Mouse (Mus musculus): Measurements from ENCODE around the gene Guca2a. TPM values are rescaled to one million over a fixed set of nuclear protein-coding genes. Genes with fewer than 3 reads are reported as not detected.

Gene Guca2a
- polyA plus RNA-seq, 1 experiment from 2014 or later, result 27.0 TPM

GRCm38 (mm10) chr4:119670210-119670555, 32.7 kb downstream of the Guca2a start:
- Histone ChIP-seq H3K36me3 (ENCODE audit: insufficient read depth, low read length) (no peaks in the 10 kb centered on the region), H3K4me1 (replicated peaks; ENCODE audit: insufficient read depth, low read length) (no peaks in the 10 kb centered on the region), H3K4me2 (ENCODE audit: low read length) (no peak overlapping the region), H3K9me3 (replicated peaks; ENCODE audit: low read length) (no peaks in the 10 kb centered on the region), H3K27ac (no peak overlapping the region), H3K4me3 (replicated peaks; ENCODE audit: low read depth, low read length) (no peak overlapping the region), H3K27me3 (ENCODE audit: insufficient read depth, low read length) (no peaks in the 10 kb centered on the region), H3K9ac (ENCODE audit: low read depth, low read length) (no peak overlapping the region)
- no peak for TF ChIP-seq CTCF (IDR thresholded peaks at IDR 0.05; ENCODE audit: low read depth)
- 51% methylated on average over 7 of the region's 7 CpGs for WGBS
- ATAC-seq (replicated peaks; ENCODE audit: low FRiP score, low read depth), result no peak
- DNase-seq (ENCODE audit: low spot score), result no peak

GRCm38 (mm10) chr4:119670736-119671135, 33.2 kb downstream of the Guca2a start:
- no peaks in the 10 kb centered on the region for H3K36me3 ChIP-seq (ENCODE audit: insufficient read depth, low read length)
- DNase-seq (ENCODE audit: low spot score), result no peak
- H3K4me2 ChIP-seq (ENCODE audit: low read length), result no peak overlapping the region
- H3K27ac ChIP-seq, result no peak overlapping the region
- WGBS, result 89% methylated on average over 6 of the region's 6 CpGs
- H3K9me3 ChIP-seq (replicated peaks; ENCODE audit: low read length), result no peaks in the 10 kb centered on the region
- TF ChIP-seq CTCF (IDR thresholded peaks at IDR 0.05; ENCODE audit: low read depth), result no peak
- no peaks in the 10 kb centered on the region for H3K4me1 ChIP-seq (replicated peaks; ENCODE audit: insufficient read depth, low read length)
- H3K4me3 ChIP-seq (replicated peaks; ENCODE audit: low read depth, low read length), result no peak overlapping the region
- no peak overlapping the region for H3K9ac ChIP-seq (ENCODE audit: low read depth, low read length)
- no peak for ATAC-seq (replicated peaks; ENCODE audit: low FRiP score, low read depth)
- H3K27me3 ChIP-seq (ENCODE audit: insufficient read depth, low read length), result no peaks in the 10 kb centered on the region

- Histone ChIP-seq H3K4me2 (ENCODE audit: low read length) (no peak overlapping the region), H3K9me3 (replicated peaks; ENCODE audit: low read length) (no peaks in the 10 kb centered on the region), H3K9ac (ENCODE audit: low read depth, low read length) (no peak overlapping the region), H3K27ac (no peak overlapping the region), H3K27me3 (ENCODE audit: insufficient read depth, low read length) (no peaks in the 10 kb centered on the region), H3K4me1 (replicated peaks; ENCODE audit: insufficient read depth, low read length) (no peaks in the 10 kb centered on the region), H3K4me3 (replicated peaks; ENCODE audit: low read depth, low read length) (no peak overlapping the region), H3K36me3 (ENCODE audit: insufficient read depth, low read length) (no peaks in the 10 kb centered on the region)
- DNase-seq (ENCODE audit: low spot score) (no peak), ATAC-seq (replicated peaks; ENCODE audit: low FRiP score, low read depth) (no peak)
- 84% methylated on average over 9 of the region's 9 CpGs for WGBS
- TF ChIP-seq CTCF (IDR thresholded peaks at IDR 0.05; ENCODE audit: low read depth), result no peak
Observed at GRCm38 (mm10) chr4:119671164-119671563, 33.7 kb downstream of the Guca2a start.

- Histone ChIP-seq H3K4me1 (replicated peaks; ENCODE audit: insufficient read depth, low read length) (no peaks in the 10 kb centered on the region), H3K27me3 (ENCODE audit: insufficient read depth, low read length) (no peaks in the 10 kb centered on the region), H3K9me3 (replicated peaks; ENCODE audit: low read length) (no peaks in the 10 kb centered on the region), H3K9ac (ENCODE audit: low read depth, low read length) (no peak overlapping the region), H3K4me3 (replicated peaks; ENCODE audit: low read depth, low read length) (no peak overlapping the region), H3K27ac (no peak overlapping the region), H3K4me2 (ENCODE audit: low read length) (no peak overlapping the region), H3K36me3 (ENCODE audit: insufficient read depth, low read length) (no peaks in the 10 kb centered on the region)
- WGBS, result 47% methylated on average over 5 of the region's 5 CpGs
- no peak for DNase-seq (ENCODE audit: low spot score)
- TF ChIP-seq CTCF (IDR thresholded peaks at IDR 0.05; ENCODE audit: low read depth), result peak; percentile 43; the same call in 1 of the 2 replicates
- ATAC-seq (replicated peaks; ENCODE audit: low FRiP score, low read depth), result no peak
Observed at GRCm38 (mm10) chr4:119672685-119673084, 35.2 kb downstream of the Guca2a start.

GRCm38 (mm10) chr4:119682596-119682995, 45.1 kb downstream of the Guca2a start:
- TF ChIP-seq CTCF (IDR thresholded peaks at IDR 0.05; ENCODE audit: low read depth), result no peak
- no peak overlapping the region for H3K27ac ChIP-seq
- no peaks in the 10 kb centered on the region for H3K27me3 ChIP-seq (ENCODE audit: insufficient read depth, low read length)
- peak; percentile 73 for ATAC-seq (replicated peaks; ENCODE audit: low FRiP score, low read depth)
- no peaks in the 10 kb centered on the region for H3K9me3 ChIP-seq (replicated peaks; ENCODE audit: low read length)
- H3K4me2 ChIP-seq (ENCODE audit: low read length), result no peak overlapping the region
- no peaks in the 10 kb centered on the region for H3K4me1 ChIP-seq (replicated peaks; ENCODE audit: insufficient read depth, low read length)
- no peak overlapping the region for H3K9ac ChIP-seq (ENCODE audit: low read depth, low read length)
- H3K36me3 ChIP-seq (ENCODE audit: insufficient read depth, low read length), result no peaks in the 10 kb centered on the region
- peak; percentile 54 for DNase-seq (ENCODE audit: low spot score)
- H3K4me3 ChIP-seq (replicated peaks; ENCODE audit: low read depth, low read length), result no peak overlapping the region
- 27% methylated on average over 5 of the region's 5 CpGs for WGBS

GRCm38 (mm10) chr4:119685746-119686145, 48.2 kb downstream of the Guca2a start:
- Histone ChIP-seq H3K9ac (ENCODE audit: low read depth, low read length) (no peak overlapping the region), H3K4me2 (ENCODE audit: low read length) (no peak overlapping the region), H3K4me1 (replicated peaks; ENCODE audit: insufficient read depth, low read length) (no peaks in the 10 kb centered on the region), H3K27me3 (ENCODE audit: insufficient read depth, low read length) (no peaks in the 10 kb centered on the region), H3K9me3 (replicated peaks; ENCODE audit: low read length) (no peaks in the 10 kb centered on the region), H3K27ac (no peak overlapping the region), H3K4me3 (replicated peaks; ENCODE audit: low read depth, low read length) (no peak overlapping the region), H3K36me3 (ENCODE audit: insufficient read depth, low read length) (no peaks in the 10 kb centered on the region)
- no peak for ATAC-seq (replicated peaks; ENCODE audit: low FRiP score, low read depth)
- TF ChIP-seq CTCF (IDR thresholded peaks at IDR 0.05; ENCODE audit: low read depth), result no peak
- WGBS, result 97% methylated on average over 2 of the region's 2 CpGs
- DNase-seq (ENCODE audit: low spot score), result no peak

Other genes with a start within 250 kb of the Guca2a start
- gene Ccdc30, start 222.2 kb upstream of the Guca2a start, polyA plus RNA-seq (2015; fragmentation: Nextera tagmentation; extraction: Ambion mirVana), result 6.6 and 7.6 TPM in 2 replicates
- 64.5 and 68.0 TPM in 2 replicates for gene Ppcs, start 215.3 kb upstream of the Guca2a start, polyA plus RNA-seq (2015; fragmentation: Nextera tagmentation; extraction: Ambion mirVana)
- gene Zmynd12, start 214.9 kb upstream of the Guca2a start, polyA plus RNA-seq (2015; fragmentation: Nextera tagmentation; extraction: Ambion mirVana), result 1.6 and 1.7 TPM in 2 replicates
- gene Rimkla, start 145.1 kb upstream of the Guca2a start, polyA plus RNA-seq (2015; fragmentation: Nextera tagmentation; extraction: Ambion mirVana), result 1.7 TPM in 2 replicates
- gene Foxj3, start 100.7 kb upstream of the Guca2a start, polyA plus RNA-seq (2015; fragmentation: Nextera tagmentation; extraction: Ambion mirVana), result 14.6 and 16.7 TPM in 2 replicates
- gene Frg2f1, start 98.2 kb upstream of the Guca2a start, polyA plus RNA-seq (2015; fragmentation: Nextera tagmentation; extraction: Ambion mirVana), result 5.2 and 6.3 TPM in 2 replicates
- gene Guca2b, start 21.2 kb downstream of the Guca2a start, polyA plus RNA-seq (2015; fragmentation: Nextera tagmentation; extraction: Ambion mirVana), result 21.3 and 37.1 TPM in 2 replicates
- gene Hivep3, start 96.1 kb downstream of the Guca2a start, polyA plus RNA-seq (2015; fragmentation: Nextera tagmentation; extraction: Ambion mirVana), result 8.3 TPM in 2 replicates